Mouse (Mus musculus): ENCODE data around the gene Ephb1.

GRCm38 (mm10) chr9:102350696-102351095, 3.8 kb downstream of the Ephb1 start:
- TF ChIP-seq CTCF (IDR thresholded peaks at IDR 0.05; ENCODE audit: control insufficient read depth, insufficient read depth, insufficient replicate concordance, low read depth, low read length) (no peak), POLR2A (IDR thresholded peaks at IDR 0.05; ENCODE audit: control insufficient read depth, low read depth, low read length) (no peak)
